Mouse (Mus musculus) hindbrain, embryonic 14.5 days (tissue): Measurements from ENCODE around the gene Pou6f1. TPM values are rescaled to one million over a fixed set of nuclear protein-coding genes. Genes with fewer than 3 reads are reported as not detected.

Source experiments
- ATAC-seq: fragments of 200-750 bp; cut with Nextera tagmentation; 2 replicates; pipeline ENCODE4 v1.8.0; 2017; ENCODE audit warnings: moderate number of reproducible peaks, mild to moderate bottlenecking, moderate TSS enrichment, moderate library complexity; ENCODE audit not compliant: low FRiP score
- DNase-seq: peaks from one replicate; pipeline ENCODE4 v3.0.0-alpha.2; 2015; ENCODE audit warnings: low spot score
- H3K27ac ChIP-seq: fragments of 300-500 bp; sonication (generic); 2 replicates; pipeline ENCODE4 v1.5.1; 2014; ENCODE audit warnings: mild to moderate bottlenecking, moderate library complexity
- H3K27me3 ChIP-seq: fragments of 300-500 bp; sonication (generic); 2 replicates; pipeline ENCODE4 v1.6.1; 2014; ENCODE audit warnings: mild to moderate bottlenecking, low read length, mixed read lengths; ENCODE audit not compliant: control insufficient read depth, insufficient read depth
- H3K36me3 ChIP-seq: fragments of 300-500 bp; sonication (generic); replicated peaks from 2 replicates; pipeline ENCODE4 v1.6.1; 2014; ENCODE audit not compliant: control insufficient read depth, insufficient read depth
- H3K4me1 ChIP-seq: fragments of 300-500 bp; sonication (generic); replicated peaks from 2 replicates; pipeline ENCODE4 v1.6.1; 2014; ENCODE audit warnings: antibody characterized with exemption, low read length, mixed read lengths; ENCODE audit not compliant: control insufficient read depth, insufficient read depth
- H3K4me2 ChIP-seq: fragments of 300-500 bp; sonication (generic); replicated peaks from 2 replicates; pipeline ENCODE4 v1.6.1; 2014; ENCODE audit warnings: mild to moderate bottlenecking, moderate library complexity
- H3K4me3 ChIP-seq: fragments of 300-500 bp; sonication (generic); replicated peaks from 2 replicates; pipeline ENCODE4 v1.5.1; 2014; ENCODE audit warnings: mild to moderate bottlenecking, low read length
- H3K9ac ChIP-seq: fragments of 300-500 bp; sonication (generic); 2 replicates; pipeline ENCODE4 v1.6.1; 2014
- H3K9me3 ChIP-seq: fragments of 300-500 bp; sonication (generic); 2 replicates; pipeline ENCODE4 v1.6.1; 2016; ENCODE audit warnings: low read length; ENCODE audit not compliant: control insufficient read depth
- WGBS: fragments of 180-500 bp; shearing (Covaris S2); extraction: QIAGEN DNeasy Blood & Tissue Kit; methylation state at CpG from one replicate; pipeline ENCODE4 v1.1.7; 2014; 5-methylcytosine and 5-hydroxymethylcytosine counted together
- polyA plus RNA-seq: library from polyadenylated mRNA; unstranded; fragments of >200 nt; fragmentation: Nextera tagmentation; extraction: Ambion mirVana; gene quantifications from 2 replicates; pipeline ENCODE4 v1.2.1, GENCODE M21; 2014

The Pou6f1 gene
- polyA plus RNA-seq, 1 experiment from 2014 or later = 41.7 TPM

DNA sequence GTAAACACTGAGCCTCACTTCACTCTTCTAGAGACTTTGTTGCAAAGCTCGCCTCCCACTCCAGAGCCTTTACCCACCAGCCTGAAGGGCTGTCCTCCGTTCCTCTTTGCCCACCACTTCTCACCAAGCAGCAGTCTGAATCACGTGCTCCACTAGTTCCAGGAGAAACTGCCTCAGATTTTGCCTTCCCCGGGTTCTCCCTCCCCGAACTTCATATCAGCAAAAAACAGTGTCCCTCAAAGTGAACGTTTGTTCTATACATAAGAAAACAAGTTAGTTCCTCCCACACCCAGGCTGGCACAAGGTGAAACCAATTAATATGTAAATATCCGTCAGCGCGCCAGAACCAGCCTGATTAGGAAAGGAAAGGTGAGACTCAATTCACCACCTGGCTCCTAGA is 35.5 kb upstream of the Pou6f1 start:
- 9% methylated on average over 9 of the region's 9 CpGs for WGBS
- Histone ChIP-seq H3K27ac (no peak overlapping the region), H3K9me3 (no peaks in the 10 kb centered on the region), H3K4me1 (peaks cover 13% of the 10 kb centered on the region; the same call in 1 of the 2 replicates), H3K9ac (no peak overlapping the region), H3K36me3 (no peaks in the 10 kb centered on the region), H3K4me2 (no peak overlapping the region), H3K27me3 (peaks cover 58% of the 10 kb centered on the region), H3K4me3 (no peak overlapping the region)
- DNase-seq (no peak), ATAC-seq (no peak)

DNA sequence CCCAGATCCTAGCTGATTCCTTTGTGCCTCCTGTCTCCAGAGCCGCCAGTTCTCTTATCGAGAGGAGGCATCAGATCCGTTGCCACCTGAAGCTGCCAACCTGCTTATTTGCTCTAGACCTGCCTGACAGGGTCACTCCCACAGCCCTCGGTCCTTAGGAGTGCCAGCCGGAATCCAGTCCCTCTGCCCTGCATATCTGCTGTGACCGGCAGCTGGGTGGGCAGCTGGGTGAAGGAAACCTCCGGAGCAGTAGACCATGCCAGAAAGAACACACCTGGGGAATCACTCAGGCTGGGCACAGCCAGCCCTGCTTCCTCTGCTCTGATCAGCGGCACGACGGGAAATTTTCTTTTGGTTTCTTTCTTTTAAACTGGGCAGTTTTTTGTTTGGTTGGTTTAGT is 33.6 kb upstream of the Pou6f1 start:
- ATAC-seq (no peak), DNase-seq (no peak)
- no peaks in the 10 kb centered on the region for H3K9me3 ChIP-seq
- H3K4me3 ChIP-seq = no peak overlapping the region
- no peak overlapping the region for H3K4me2 ChIP-seq
- peaks cover 51% of the 10 kb centered on the region for H3K27me3 ChIP-seq
- H3K27ac ChIP-seq = no peak overlapping the region
- H3K36me3 ChIP-seq = no peaks in the 10 kb centered on the region
- peaks cover 13% of the 10 kb centered on the region; the same call in 1 of the 2 replicates for H3K4me1 ChIP-seq
- no peak overlapping the region for H3K9ac ChIP-seq
- WGBS = 84% methylated on average over 10 of the region's 10 CpGs

DNA sequence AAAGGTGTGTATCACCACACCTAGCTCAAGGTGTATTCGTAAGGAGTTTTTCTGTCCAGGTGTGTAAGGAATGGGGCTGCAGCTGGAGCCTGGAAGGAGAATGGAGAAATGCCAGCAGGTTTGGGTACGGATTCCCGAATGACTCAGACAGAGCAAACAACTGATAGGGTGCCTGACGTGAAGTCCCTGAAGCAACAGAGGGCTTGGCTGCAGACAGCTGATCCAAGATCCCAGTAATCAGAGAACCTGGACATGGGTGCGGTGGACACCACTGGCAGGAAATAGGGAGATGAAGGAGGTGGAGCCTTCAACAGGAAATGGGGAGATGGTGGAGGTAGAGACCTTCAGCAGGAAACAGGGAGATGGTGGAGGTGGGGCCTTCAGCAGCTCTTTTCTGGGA is 32.5 kb upstream of the Pou6f1 start:
- ATAC-seq (no peak), DNase-seq (no peak)
- Histone ChIP-seq H3K4me2 (no peak overlapping the region), H3K9me3 (no peaks in the 10 kb centered on the region), H3K27ac (no peak overlapping the region), H3K36me3 (no peaks in the 10 kb centered on the region), H3K9ac (no peak overlapping the region), H3K4me1 (peaks cover 12% of the 10 kb centered on the region; the same call in 1 of the 2 replicates), H3K4me3 (no peak overlapping the region), H3K27me3 (peaks cover 41% of the 10 kb centered on the region)
- 95% methylated on average over 5 of the region's 5 CpGs for whole genome bisulfite sequencing

DNA sequence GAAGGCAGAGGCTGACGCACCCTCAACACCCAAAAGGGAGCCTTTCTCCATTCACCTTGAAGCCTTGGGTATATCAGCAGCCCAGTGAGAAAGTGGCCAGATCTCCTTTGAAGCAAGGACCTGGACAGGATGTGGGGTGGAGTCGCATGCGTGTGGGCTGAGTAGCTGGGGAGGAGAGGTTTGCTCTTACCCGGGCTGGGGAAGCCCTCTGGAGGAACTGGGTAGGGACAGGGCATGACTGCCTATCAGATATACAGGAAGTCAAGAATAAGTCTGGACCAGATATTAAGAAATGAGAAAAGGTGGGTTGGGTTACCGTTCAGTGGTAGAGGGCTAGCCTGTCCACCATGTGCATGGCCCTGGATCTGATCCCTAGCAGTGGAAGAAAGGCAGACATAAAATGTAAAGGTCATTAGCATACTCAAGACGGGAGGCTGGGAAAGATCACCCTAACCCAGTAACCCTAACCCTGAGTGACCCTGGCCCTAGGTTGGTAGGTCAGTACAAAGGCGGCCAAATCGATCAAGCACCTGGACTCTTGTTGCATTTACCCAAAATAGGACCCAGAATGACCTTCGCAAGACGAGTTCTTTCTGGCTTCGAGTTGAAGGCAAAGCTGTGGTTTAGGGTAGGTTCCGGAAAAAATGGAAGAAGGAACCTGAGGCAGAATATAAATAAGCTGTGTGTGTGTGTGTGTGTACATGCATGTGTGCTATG is 31.8 kb upstream of the Pou6f1 start:
- Histone ChIP-seq H3K4me2 (no peak overlapping the region), H3K4me1 (peaks cover 5% of the 10 kb centered on the region; the same call in 1 of the 2 replicates), H3K9ac (no peak overlapping the region), H3K27ac (no peak overlapping the region), H3K9me3 (no peaks in the 10 kb centered on the region), H3K36me3 (no peaks in the 10 kb centered on the region), H3K4me3 (no peak overlapping the region), H3K27me3 (peaks cover 33% of the 10 kb centered on the region)
- DNase-seq (no peak), ATAC-seq (no peak)
- 87% methylated on average over 12 of the region's 12 CpGs for WGBS

DNA sequence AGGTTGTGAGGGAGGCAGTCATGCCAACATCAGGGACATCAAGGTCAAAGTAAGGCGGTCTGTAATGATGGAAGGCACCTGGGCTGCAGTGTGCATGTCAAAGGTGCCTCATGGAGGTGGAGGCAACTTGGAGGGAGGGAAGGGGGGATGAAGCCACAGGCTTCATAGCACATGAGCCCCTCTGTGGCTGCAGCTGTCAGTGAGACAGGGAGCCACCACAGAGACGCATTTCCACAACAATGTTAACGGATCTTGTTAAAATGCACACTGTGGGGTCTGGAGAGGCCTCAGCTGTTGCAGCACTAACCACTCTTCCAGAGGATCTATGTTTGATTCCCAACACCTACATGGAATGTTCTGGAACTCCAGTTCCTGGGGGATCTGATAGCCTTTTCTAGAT is 30.3 kb upstream of the Pou6f1 start:
- H3K27me3 ChIP-seq = peaks cover 19% of the 10 kb centered on the region
- H3K4me2 ChIP-seq = no peak overlapping the region
- no peak for ATAC-seq
- DNase-seq = no peak
- no peaks in the 10 kb centered on the region for H3K36me3 ChIP-seq
- no peaks in the 10 kb centered on the region for H3K9me3 ChIP-seq
- no peak overlapping the region for H3K9ac ChIP-seq
- H3K4me3 ChIP-seq = no peak overlapping the region
- H3K27ac ChIP-seq = no peak overlapping the region
- WGBS = 42% methylated on average over 3 of the region's 3 CpGs
- no peaks in the 10 kb centered on the region for H3K4me1 ChIP-seq

DNA sequence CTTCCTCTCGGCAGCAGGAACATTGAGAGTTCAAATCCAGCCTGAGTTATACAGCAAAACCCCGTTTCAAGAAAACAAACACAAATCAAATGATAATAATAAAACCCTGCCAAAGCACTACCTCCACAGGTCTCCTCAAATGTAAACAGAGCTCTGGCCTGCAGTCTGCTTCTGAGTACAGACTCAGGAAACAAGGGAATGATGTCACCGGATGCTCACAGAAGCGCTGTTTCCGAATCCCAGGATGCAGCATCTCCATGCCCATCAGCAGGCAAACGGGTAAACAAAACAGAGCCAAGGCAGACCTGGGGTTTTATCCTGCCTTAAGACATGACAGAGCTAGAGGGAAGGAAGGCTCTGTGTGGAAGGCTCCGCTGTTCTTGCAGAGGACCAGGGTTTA is 29.0 kb upstream of the Pou6f1 start:
- H3K27me3 ChIP-seq = peaks cover 7% of the 10 kb centered on the region
- DNase-seq (no peak), ATAC-seq (no peak)
- H3K4me3 ChIP-seq = no peak overlapping the region
- H3K36me3 ChIP-seq = no peaks in the 10 kb centered on the region
- no peak overlapping the region for H3K27ac ChIP-seq
- 57% methylated on average over 7 of the region's 7 CpGs for WGBS
- no peak overlapping the region for H3K9ac ChIP-seq
- H3K4me1 ChIP-seq = no peaks in the 10 kb centered on the region
- H3K9me3 ChIP-seq = no peaks in the 10 kb centered on the region
- H3K4me2 ChIP-seq = no peak overlapping the region

DNA sequence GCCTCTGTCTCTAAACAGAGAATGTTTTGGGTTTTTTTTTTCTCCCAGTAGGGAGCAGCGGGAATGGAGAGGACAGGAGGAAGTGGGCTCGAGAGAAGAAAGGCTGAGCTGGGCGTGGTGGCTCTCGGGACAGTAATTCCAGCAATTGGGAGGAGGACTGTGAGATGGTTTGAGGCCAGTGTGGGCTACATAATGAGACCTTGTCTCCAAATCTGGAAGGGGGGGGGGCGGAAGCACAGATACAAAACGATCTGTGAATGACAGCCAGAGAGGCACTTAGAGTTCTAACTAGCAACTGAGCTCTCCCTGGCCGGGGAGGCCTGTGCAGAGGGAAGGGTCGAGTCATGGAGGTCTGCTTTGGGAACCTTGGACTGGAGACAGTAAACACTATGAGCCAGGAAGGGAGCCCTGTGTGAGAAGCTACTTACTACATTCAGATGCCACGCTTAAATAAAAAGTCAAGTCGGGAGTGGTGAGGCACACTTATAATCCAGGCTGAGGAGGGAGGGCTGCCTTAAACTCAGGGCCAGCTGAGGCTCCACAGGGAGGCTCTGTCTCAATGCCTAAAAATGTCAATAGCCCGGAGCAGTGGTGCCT is 28.1 kb upstream of the Pou6f1 start:
- 8% methylated on average over 11 of the region's 11 CpGs for WGBS
- no peaks in the 10 kb centered on the region for H3K36me3 ChIP-seq
- no peak for DNase-seq
- H3K9me3 ChIP-seq = no peaks in the 10 kb centered on the region
- H3K4me1 ChIP-seq = no peaks in the 10 kb centered on the region
- H3K27ac ChIP-seq = no peak overlapping the region
- no peak overlapping the region for H3K4me3 ChIP-seq
- H3K27me3 ChIP-seq = no peaks in the 10 kb centered on the region
- no peak overlapping the region for H3K4me2 ChIP-seq
- no peak for ATAC-seq
- H3K9ac ChIP-seq = no peak overlapping the region

DNA sequence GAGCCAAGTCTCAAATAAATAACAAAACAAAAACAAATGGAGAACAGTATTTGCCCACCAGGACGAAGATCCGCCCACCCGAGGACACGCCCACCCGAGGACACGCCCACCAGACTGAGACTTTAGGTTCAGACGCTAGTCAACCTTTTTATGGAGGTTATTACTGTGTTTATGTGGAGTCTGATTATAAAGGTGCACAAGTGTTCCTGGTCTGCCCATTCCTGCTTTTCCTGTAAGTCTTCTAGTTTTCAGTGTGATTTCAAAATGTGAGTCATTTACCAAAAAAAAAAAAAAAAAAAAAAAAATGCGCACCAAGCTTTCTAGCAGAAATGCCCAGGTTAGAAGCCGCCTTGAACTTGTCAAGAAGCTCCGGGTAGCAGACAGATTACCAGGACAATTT is 27.5 kb upstream of the Pou6f1 start:
- Histone ChIP-seq H3K4me1 (no peaks in the 10 kb centered on the region), H3K27me3 (no peaks in the 10 kb centered on the region), H3K36me3 (no peaks in the 10 kb centered on the region), H3K9me3 (no peaks in the 10 kb centered on the region), H3K27ac (no peak overlapping the region), H3K4me3 (no peak overlapping the region), H3K4me2 (no peak overlapping the region), H3K9ac (no peak overlapping the region)
- WGBS = 16% methylated on average over 10 of the region's 10 CpGs
- ATAC-seq (no peak), DNase-seq (no peak)

DNA sequence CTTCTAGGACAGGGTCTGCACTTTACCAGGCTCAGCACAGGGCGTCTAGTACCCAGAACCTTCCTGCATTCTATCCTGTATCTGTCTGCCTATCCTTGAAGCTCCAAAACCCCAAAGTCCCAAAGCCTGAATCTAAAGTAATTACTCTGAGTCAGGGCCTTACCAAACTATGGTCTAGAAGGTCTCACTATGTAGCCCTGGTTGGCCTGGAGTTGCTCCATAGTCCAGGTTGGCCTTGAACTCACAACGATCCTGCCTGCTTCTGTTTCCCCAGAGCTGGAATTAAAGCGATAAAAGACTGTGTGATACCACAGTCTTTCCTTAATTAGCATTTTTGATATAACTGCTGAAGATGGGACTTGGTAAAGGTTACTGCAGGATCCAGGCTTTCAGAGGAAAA is 24.7 kb upstream of the Pou6f1 start:
- Histone ChIP-seq H3K9me3 (no peaks in the 10 kb centered on the region), H3K27ac (no peak overlapping the region), H3K9ac (no peak overlapping the region), H3K4me3 (no peak overlapping the region), H3K27me3 (no peaks in the 10 kb centered on the region), H3K4me2 (no peak overlapping the region), H3K36me3 (peaks cover 17% of the 10 kb centered on the region), H3K4me1 (no peaks in the 10 kb centered on the region)
- 92% methylated on average over 3 of the region's 3 CpGs for WGBS
- no peak for DNase-seq
- ATAC-seq = no peak
